Mouse (Mus musculus) retina, adult 2 months (tissue): Measurements from ENCODE around the gene Vmn1r171.
"Not testable (repeated sequence)": the region's sequence is repeated elsewhere in the genome, so short reads cannot be mapped to it uniquely, and the experiment has no call there.

Experiments
- DNase-seq: peaks from one replicate; pipeline ENCODE4 v3.0.0-alpha.2; 2012; ENCODE audit warnings: low read depth, low spot score

The Vmn1r171 gene

GRCm38 (mm10) chr7:23630422-23630821 lies at the start of gene Vmn1r171:
Vmn1r171 (plus strand) TSS chr7:23630722.
- no peak for DNase-seq

- DNase-seq, result not testable (repeated sequence)
These were observed 24.6 kb upstream of the Vmn1r171 start, which contains the start of gene Vmn1r170 for GRCm38 (mm10) chr7:23605875-23606274. Vmn1r170 (plus strand) TSS chr7:23606175.

- DNase-seq, result no peak
These were observed 27.5 kb downstream of the Vmn1r171 start, which contains the start of gene Vmn1r172 for GRCm38 (mm10) chr7:23658016-23658415. Vmn1r172 (plus strand) TSS chr7:23658316.
